Mouse (Mus musculus): ENCODE data around the gene Spin2d. TPM values are rescaled to one million over a fixed set of nuclear protein-coding genes. Genes with fewer than 3 reads are reported as not detected.
A peak's percentile ranks its signal among the peaks of the same experiment; 100 is the strongest.
"Not testable (repeated sequence)": the region's sequence is repeated elsewhere in the genome, so short reads cannot be mapped to it uniquely, and the experiment has no call there.

The Spin2d gene
- total RNA-seq (2021): not detected
- long read RNA-seq, experiment 1: 0 reads
- long read RNA-seq, experiment 2: 0 reads

DNA sequence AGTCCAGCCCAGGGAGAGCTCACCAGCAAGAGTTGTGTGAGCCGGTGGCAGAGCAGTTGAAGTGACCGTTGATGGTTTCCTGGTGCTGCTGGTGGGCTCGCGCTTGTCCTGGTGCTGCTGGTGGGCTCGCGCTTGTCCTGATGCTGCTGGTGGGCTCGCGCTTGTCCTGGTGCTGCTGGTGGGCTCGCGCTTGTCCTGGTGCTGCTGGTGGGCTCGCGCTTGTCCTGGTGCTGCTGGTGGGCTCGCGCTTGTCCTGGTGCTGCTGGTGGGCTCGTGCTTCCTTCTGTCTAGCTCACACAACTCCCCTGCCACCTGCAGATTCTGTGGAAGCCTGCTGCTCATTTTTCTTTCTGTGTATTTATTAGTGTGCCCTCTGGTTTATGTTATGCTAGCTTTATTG, at the start of gene Spin2d:
Gene Spin2d (minus strand): TSS at position 101 of the 400 bp plus-strand sequence.
- not testable (repeated sequence) for DNase-seq (ENCODE audit: low spot score)

DNA sequence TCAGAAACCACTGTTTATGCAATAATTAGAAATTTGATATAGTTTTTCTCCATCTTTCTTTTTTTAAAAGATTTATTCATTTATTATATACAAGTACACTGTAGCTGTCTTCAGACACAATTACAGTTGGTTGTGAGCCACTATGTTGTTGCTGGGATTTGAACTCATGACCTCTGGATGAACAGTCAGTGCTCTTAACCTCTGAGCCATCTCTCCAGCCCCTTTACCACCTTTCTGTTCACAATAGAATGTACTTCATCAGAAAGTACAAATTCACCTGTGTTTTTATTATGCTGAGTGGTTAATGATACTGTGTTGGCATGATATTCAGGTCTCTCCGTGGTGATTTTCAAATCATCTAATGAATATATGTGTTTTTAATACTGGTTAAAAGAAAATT, 48.6 kb upstream of the Spin2d start:
- no peak for DNase-seq (ENCODE audit: low spot score)

DNA sequence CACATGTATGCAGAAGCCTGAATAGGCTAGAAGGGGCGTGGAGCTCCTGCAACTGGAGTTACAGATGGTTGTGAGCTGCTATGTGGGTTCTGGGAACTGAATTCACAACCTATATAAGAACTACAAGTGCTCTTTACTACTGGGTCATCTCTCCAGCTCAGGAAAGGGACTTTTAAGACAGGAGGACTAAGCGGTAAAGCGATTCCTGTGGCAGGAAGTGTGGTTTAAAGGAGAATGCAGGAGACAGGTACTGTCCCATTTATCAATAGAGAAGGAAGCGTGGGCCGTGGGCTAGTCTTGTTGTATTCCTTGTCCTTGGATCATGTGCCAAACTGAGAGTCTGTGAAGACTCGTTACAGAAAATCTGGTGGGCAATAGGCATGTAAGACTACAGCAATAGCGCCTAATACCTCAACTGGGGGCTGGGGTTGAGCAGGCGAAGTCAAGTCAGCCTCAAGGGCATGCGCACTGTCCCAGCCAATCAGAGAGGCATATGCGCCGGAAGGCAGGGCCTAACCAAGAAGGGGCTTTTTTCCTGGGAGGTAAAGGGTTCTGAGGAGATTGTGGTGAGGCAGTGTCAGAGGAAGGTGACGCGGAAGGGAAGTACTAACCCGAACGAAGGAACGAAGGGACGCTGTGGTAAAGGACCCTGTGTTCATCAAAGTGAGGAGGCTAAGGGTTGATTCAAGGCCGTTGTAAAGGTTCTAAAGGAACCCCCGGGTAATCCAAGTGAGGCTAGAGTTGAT, 37.2 kb upstream of the Spin2d start, which contains the start of gene Xlr4b:
Gene Xlr4b (plus strand): TSS at position 515 of the 746 bp plus-strand sequence.
- DNase-seq (ENCODE audit: low spot score): not testable (repeated sequence)

DNA sequence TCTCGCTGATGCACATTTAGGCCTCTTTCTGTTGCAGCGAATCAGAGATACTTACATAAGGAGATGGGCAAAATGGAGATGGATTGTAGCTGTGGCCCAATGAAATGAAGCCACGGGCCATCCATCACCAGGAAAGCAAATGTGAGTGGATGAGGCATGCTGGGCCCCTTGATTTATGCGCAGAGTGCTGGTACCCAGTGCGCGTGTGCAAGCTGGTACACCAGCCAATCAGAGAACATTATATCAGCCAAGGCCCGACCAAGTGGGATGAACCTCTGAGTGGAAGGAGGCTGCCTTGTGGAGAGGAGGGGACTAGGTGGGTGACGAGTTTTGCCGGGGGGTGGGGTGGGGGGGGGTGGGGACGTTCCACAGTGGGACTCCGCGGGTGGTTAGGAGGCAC, 15.1 kb upstream of the Spin2d start, which contains the start of gene Xlr3b:
Gene Xlr3b (plus strand): TSS at position 274 of the 400 bp plus-strand sequence.
- DNase-seq (ENCODE audit: low spot score): peak; percentile 1

DNA sequence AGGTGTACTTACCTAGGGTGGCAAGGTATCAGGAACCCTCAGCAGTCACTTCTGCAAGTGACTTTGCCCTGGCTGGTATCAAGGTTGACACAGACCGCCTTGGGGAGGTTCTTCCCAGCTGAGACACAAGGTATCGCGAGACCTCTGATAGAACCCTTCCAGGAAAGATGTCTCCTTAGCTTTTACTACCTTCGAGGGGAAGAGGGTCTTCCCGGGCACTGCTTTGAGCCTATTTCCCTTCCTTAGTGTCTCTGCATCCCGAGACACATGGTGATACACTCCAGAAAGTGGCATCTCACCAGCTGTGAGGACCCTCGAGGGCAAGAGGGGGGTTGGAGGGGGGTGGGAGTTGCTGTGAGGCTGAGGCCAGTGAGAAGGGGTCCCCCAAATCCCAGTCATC, 27.4 kb downstream of the Spin2d start, which contains the start of gene DXBay18:
Gene DXBay18 (minus strand): TSS at position 101 of the 400 bp plus-strand sequence.
- DNase-seq (ENCODE audit: low spot score): not testable (repeated sequence)

- DNase-seq (ENCODE audit: low spot score): not testable (repeated sequence)
Observed at GRCm38 (mm10) chrX:73148496-73148895, 28.3 kb downstream of the Spin2d start, which contains the start of gene Xlr5b. TSS of gene Xlr5b (plus strand) at chrX:73148796.

DNA sequence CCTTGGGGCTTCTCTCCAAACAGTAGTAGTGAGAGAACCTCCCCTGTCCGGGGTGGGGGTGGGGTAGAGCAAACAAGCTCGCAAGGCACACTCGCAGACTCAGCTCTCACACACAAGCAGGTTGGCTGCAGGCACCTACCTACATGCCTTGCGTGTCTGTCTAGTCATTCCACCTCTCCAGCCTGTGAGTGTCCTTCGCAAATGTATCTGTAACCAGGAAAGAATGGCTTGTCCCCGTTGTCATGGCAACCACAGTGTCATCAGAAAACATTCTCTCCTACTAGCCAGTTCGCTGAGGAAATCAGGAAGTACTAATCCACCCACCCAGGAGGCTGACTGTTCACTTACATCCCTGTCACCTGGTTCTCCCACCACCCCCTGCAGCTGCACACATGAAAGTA, 33.6 kb downstream of the Spin2d start:
- not testable (repeated sequence) for DNase-seq (ENCODE audit: low spot score)

Other genes with a start within 250 kb of the Spin2d start
- 1 to 10 TPM in 1 of 2 experiments, under 1 TPM in 1; 0.53 to 1.3 TPM for gene Zfp185, start 189.7 kb downstream of the Spin2d start, total RNA-seq (2021)
- under 1 TPM in 1 of 2 experiments, not detected in 1; 0.14 TPM for gene Pnma5, start 139.9 kb downstream of the Spin2d start, total RNA-seq (2021)
- not detected for gene Pnma3, start 112.2 kb downstream of the Spin2d start, total RNA-seq (2021)
- gene Xlr4a, start 94.5 kb downstream of the Spin2d start, total RNA-seq (2021): not detected
- under 1 TPM; 0.36 to 0.53 TPM for gene Xlr3a, start 79.9 kb downstream of the Spin2d start, total RNA-seq (2021)
- gene Gm14685, start 59.9 kb downstream of the Spin2d start, total RNA-seq (2021): not detected
- not detected for gene Xlr5b, start 28.2 kb downstream of the Spin2d start, total RNA-seq (2021)
- gene DXBay18, start 27.5 kb downstream of the Spin2d start, total RNA-seq (2021): not detected
- gene Xlr3b, start 15.2 kb upstream of the Spin2d start, total RNA-seq (2021): 1 to 10 TPM; 1.4 to 2.3 TPM
- not detected for gene Xlr4b, start 37.3 kb upstream of the Spin2d start, total RNA-seq (2021)
- 1 to 10 TPM; 5.5 to 6.0 TPM for gene F8a, start 51.3 kb upstream of the Spin2d start, total RNA-seq (2021)
- under 1 TPM in 1 of 2 experiments, not detected in 1; 0.18 TPM for gene Xlr4c, start 66.1 kb upstream of the Spin2d start, total RNA-seq (2021)
- under 1 TPM in 1 of 2 experiments, not detected in 1; 0.80 TPM for gene Xlr3c, start 88.4 kb upstream of the Spin2d start, total RNA-seq (2021)
- not detected for gene Xlr5a, start 116.0 kb upstream of the Spin2d start, total RNA-seq (2021)
- gene Xlr5c, start 116.0 kb upstream of the Spin2d start, total RNA-seq (2021): not detected
- gene Gm45015, start 159.9 kb upstream of the Spin2d start, total RNA-seq (2021): not detected
- 1 to 10 TPM; 4.1 to 4.5 TPM for gene Zfp275, start 165.6 kb upstream of the Spin2d start, total RNA-seq (2021)
- gene Gm18336, start 221.7 kb upstream of the Spin2d start, total RNA-seq (2021): not detected
- gene Zfp92, start 234.1 kb upstream of the Spin2d start, total RNA-seq (2021): not detected

Data from gastrocnemius, adult 18-20 months (tissue).